Mouse (Mus musculus) CH12.LX (cell line): ENCODE measurements around the gene Lemd2. TPM values are rescaled to one million over a fixed set of nuclear protein-coding genes. Genes with fewer than 3 reads are reported as not detected.

Source experiments
- DNase-seq: peaks from one replicate; pipeline ENCODE4 v3.0.0-alpha.2; 2013; ENCODE audit errors: extremely low read depth
- H3K27ac ChIP-seq: 2 replicates; pipeline ENCODE4 v1.5.1; 2012; ENCODE audit warnings: low read depth, mild to moderate bottlenecking, control low read depth, moderate library complexity; ENCODE audit not compliant: insufficient read depth
- H3K27me3 ChIP-seq: replicated peaks from 2 replicates; pipeline ENCODE3; 2012; ENCODE audit warnings: inconsistent platforms
- H3K36me3 ChIP-seq, 2 experiments: replicated peaks in 1 of 2; 2 replicates each; pipeline versions ENCODE3 to v1.6.1; 2012; ENCODE audit warnings: inconsistent platforms in 1 of 2, low read length in 1 of 2, mild to moderate bottlenecking in 1 of 2, mixed read lengths in 1 of 2, moderate library complexity in 1 of 2; ENCODE audit not compliant: control insufficient read depth in 1 of 2, insufficient read depth in 1 of 2
- H3K4me1 ChIP-seq, 2 experiments: 2 replicates each; pipeline ENCODE4 v1.6.1; 2012; ENCODE audit warnings: inconsistent platforms in 1 of 2, moderate library complexity in 1 of 2; ENCODE audit not compliant: insufficient read depth in 2 of 2, control insufficient read depth in 1 of 2
- H3K4me2 ChIP-seq: 2 replicates; pipeline ENCODE4 v1.6.1; 2012; ENCODE audit warnings: low read depth, mild to moderate bottlenecking, control low read depth; ENCODE audit not compliant: poor library complexity, insufficient read depth, severe bottlenecking
- H3K4me3 ChIP-seq, 3 experiments: fragments of 150-350 bp in 1 of 3; sonication (generic) in 1 of 3; replicated peaks in 1 of 3; 2 replicates each; pipeline versions ENCODE3 to v1.5.1; 2011 to 2012; ENCODE audit warnings: low read depth in 2 of 3, low read length in 2 of 3, mild to moderate bottlenecking in 2 of 3, moderate library complexity in 2 of 3, control low read depth in 1 of 3, improper control_type of control experiment in 1 of 3, inconsistent platforms in 1 of 3, mixed read lengths in 1 of 3; ENCODE audit not compliant: poor library complexity in 1 of 3
- H3K79me2 ChIP-seq: replicated peaks from 2 replicates; pipeline ENCODE4 v1.6.1; 2012; ENCODE audit warnings: mild to moderate bottlenecking, moderate library complexity; ENCODE audit not compliant: control insufficient read depth, poor library complexity, insufficient read depth, severe bottlenecking; ENCODE audit errors: extremely low read depth
- H3K9ac ChIP-seq: 2 replicates; pipeline ENCODE4 v1.6.1; 2012; ENCODE audit warnings: low read depth, mild to moderate bottlenecking, control low read depth, moderate library complexity; ENCODE audit not compliant: insufficient read depth
- H3K9me3 ChIP-seq: replicated peaks from 2 replicates; pipeline ENCODE3; 2012; ENCODE audit warnings: low read length, inconsistent platforms, mixed read lengths
- CHD1 ChIP-seq: IDR thresholded peaks from 2 replicates; pipeline ENCODE4 v1.6.1; 2012; ENCODE audit warnings: low read depth, low read length, improper control_type of control experiment, inconsistent platforms
- CHD2 ChIP-seq: IDR thresholded peaks from 2 replicates; pipeline ENCODE4 v1.6.1; 2011; ENCODE audit warnings: low read length, improper control_type of control experiment
- CTCF ChIP-seq, 2 experiments: IDR thresholded peaks in 1 of 2; conservative IDR thresholded peaks in 1 of 2; 2 replicates each; pipeline ENCODE4 v1.5.1; 2011 to 2012; ENCODE audit warnings: low read depth in 2 of 2, low read length in 2 of 2, improper control_type of control experiment in 1 of 2, inconsistent platforms in 1 of 2, mild to moderate bottlenecking in 1 of 2, moderate library complexity in 1 of 2
- ELF1 ChIP-seq: IDR thresholded peaks from 2 replicates; pipeline ENCODE4 v1.6.1; 2014; ENCODE audit warnings: low read depth, mild to moderate bottlenecking, inconsistent platforms, low read length, improper control_type of control experiment
- ETS1 ChIP-seq: conservative IDR thresholded peaks from 2 replicates; pipeline ENCODE4 v1.6.1; 2012; ENCODE audit warnings: low read depth, mild to moderate bottlenecking, inconsistent platforms, low read length, improper control_type of control experiment, moderate library complexity
- GABPA ChIP-seq: IDR thresholded peaks from 2 replicates; pipeline ENCODE4 v1.6.1; 2012; ENCODE audit warnings: low read depth, low read length, improper control_type of control experiment, inconsistent platforms; ENCODE audit not compliant: insufficient replicate concordance
- IRF4 ChIP-seq: IDR thresholded peaks from 2 replicates; pipeline ENCODE4 v1.6.1; 2014; ENCODE audit warnings: low read depth, mild to moderate bottlenecking, inconsistent platforms, low read length, improper control_type of control experiment
- JUND ChIP-seq: conservative IDR thresholded peaks from 2 replicates; pipeline ENCODE4 v1.6.1; 2011; ENCODE audit warnings: low read depth, low read length, improper control_type of control experiment
- KAT2A ChIP-seq: IDR thresholded peaks from 2 replicates; pipeline ENCODE4 v1.6.1; 2012; ENCODE audit warnings: low read length, improper control_type of control experiment, inconsistent platforms; ENCODE audit not compliant: insufficient replicate concordance
- MAFK ChIP-seq: IDR thresholded peaks from 2 replicates; pipeline ENCODE4 v1.6.1; 2011; ENCODE audit warnings: low read length, improper control_type of control experiment; ENCODE audit not compliant: insufficient replicate concordance
- MAX ChIP-seq: IDR thresholded peaks from 2 replicates; pipeline ENCODE4 v1.6.1; 2011; ENCODE audit warnings: low read length, improper control_type of control experiment
- MEF2A ChIP-seq: IDR thresholded peaks from 2 replicates; pipeline ENCODE4 v1.6.1; 2014; ENCODE audit warnings: low read depth, mild to moderate bottlenecking, inconsistent platforms, low read length, improper control_type of control experiment, borderline replicate concordance
- NELFE ChIP-seq: IDR thresholded peaks from 2 replicates; pipeline ENCODE4 v1.6.1; 2011; ENCODE audit warnings: low read depth, low read length, improper control_type of control experiment
- NRF1 ChIP-seq: IDR thresholded peaks from 2 replicates; pipeline ENCODE4 v1.6.1; 2014; ENCODE audit warnings: low read depth, mild to moderate bottlenecking, inconsistent platforms, low read length, improper control_type of control experiment, moderate library complexity
- POLR2AphosphoS2 ChIP-seq: IDR thresholded peaks from 2 replicates; pipeline ENCODE4 v1.6.1; 2011; ENCODE audit warnings: low read depth, low read length, improper control_type of control experiment
- RAD21 ChIP-seq: IDR thresholded peaks from 2 replicates; pipeline ENCODE4 v1.6.1; 2011; ENCODE audit warnings: low read depth, mild to moderate bottlenecking, low read length, improper control_type of control experiment, moderate library complexity
- RCOR1 ChIP-seq: conservative IDR thresholded peaks from 2 replicates; pipeline ENCODE4 v1.6.1; 2012; ENCODE audit warnings: low read depth, mild to moderate bottlenecking, inconsistent platforms, low read length, improper control_type of control experiment
- SMC3 ChIP-seq: IDR thresholded peaks from 2 replicates; pipeline ENCODE4 v1.6.1; 2011; ENCODE audit warnings: low read depth, low read length, improper control_type of control experiment
- TBP ChIP-seq: conservative IDR thresholded peaks from 2 replicates; pipeline ENCODE4 v1.6.1; 2011; ENCODE audit warnings: low read depth, low read length, improper control_type of control experiment
- UBTF ChIP-seq: IDR thresholded peaks from 2 replicates; pipeline ENCODE4 v1.6.1; 2012; ENCODE audit warnings: low read depth, mild to moderate bottlenecking, inconsistent platforms, low read length, improper control_type of control experiment, moderate library complexity
- USF1 ChIP-seq: IDR thresholded peaks from 2 replicates; pipeline ENCODE4 v1.6.1; 2014; ENCODE audit warnings: low read depth, mild to moderate bottlenecking, inconsistent platforms, low read length, improper control_type of control experiment
- USF2 ChIP-seq: conservative IDR thresholded peaks from 2 replicates; pipeline ENCODE4 v1.6.1; 2011; ENCODE audit warnings: low read depth, low read length, improper control_type of control experiment
- ZC3H11A ChIP-seq: IDR thresholded peaks from 2 replicates; pipeline ENCODE4 v1.6.1; 2012; ENCODE audit warnings: low read depth, mild to moderate bottlenecking, inconsistent platforms, low read length, improper control_type of control experiment
- ZKSCAN1 ChIP-seq: IDR thresholded peaks from 2 replicates; pipeline ENCODE4 v1.6.1; 2012; ENCODE audit warnings: low read depth, inconsistent platforms, low read length, improper control_type of control experiment, borderline replicate concordance
- dilution Hi-C: fragments of 300-500 bp; cut with MboI; formaldehyde crosslinking; loops from 2 replicates; pipeline ENCODE4 v1.14.3; 2020; ENCODE audit warnings: low sequenced_read_pairs; ENCODE audit not compliant: extremely low pct_unique_long_range_greater_than_20kb, extremely low pct_ligation_motif_present
- in situ Hi-C: fragments of 300-500 bp; cut with MboI; formaldehyde crosslinking; loops from 3 replicates; pipeline ENCODE4 v1.14.3; 2019; ENCODE audit warnings: low sequenced_read_pairs, low pct_ligation_motif_present, low pct_unique_long_range_greater_than_20kb, mixed read lengths
- polyA plus RNA-seq: library from polyadenylated mRNA; unstranded; fragments of >175 nt; gene quantifications from 2 replicates; pipeline ENCODE4 v1.2.1, GENCODE M21; 2012; ENCODE audit warnings: low read depth; ENCODE audit not compliant: insufficient read length
- total RNA-seq, 2 experiments: library from RNA; depleted of rRNA; stranded (reverse); fragments of 300-350 nt in 1 of 2; fragments of >200 nt in 1 of 2; gene quantifications; 2 replicates each; pipeline ENCODE4 v1.2.3; 2012 to 2014

The Lemd2 gene
- total and polyA plus RNA-seq, 3 experiments = 15.1 to 28.8 (median 18.4) TPM

DNA sequence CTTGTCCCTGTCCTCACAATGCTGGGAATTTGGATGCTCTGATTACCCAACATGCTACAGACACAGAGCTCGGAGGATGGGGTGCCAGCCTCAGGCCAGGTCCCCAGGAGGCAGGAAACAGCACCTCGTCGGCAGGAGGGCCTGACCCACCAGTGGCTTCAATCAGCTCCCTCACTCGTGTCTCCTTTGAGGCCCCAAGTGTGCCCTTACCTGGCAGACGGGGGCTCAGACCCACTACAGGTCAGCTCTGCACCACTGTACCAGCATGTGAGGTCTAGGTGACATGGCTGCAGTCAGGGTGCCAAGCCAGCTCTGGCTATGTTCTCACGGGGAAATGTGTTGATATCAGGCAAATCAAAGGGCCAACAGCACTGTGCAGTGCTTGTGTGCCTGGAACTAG lies 13.1 kb downstream of the Lemd2 start:
- no peak overlapping the region for H3K4me2 ChIP-seq
- H3K4me1 ChIP-seq = peaks cover 0 to 16% of the 10 kb centered on the region in 2 experiments; a peak in 2 of 4 replicates
- DNase-seq = no peak
- in situ Hi-C loops (loop anchor here (5.0 kb wide), 1 partner anchor 326 kb away; no protein-coding TSS in a partner anchor), dilution Hi-C loops (no loop called here)
- H3K27ac ChIP-seq = no peak overlapping the region
- no peak overlapping the region for H3K4me3 ChIP-seq
- no peak for TF ChIP-seq ZC3H11A
- no peak for TF ChIP-seq IRF4
- TF ChIP-seq GABPA = no peak
- no peak for TF ChIP-seq KAT2A
- TF ChIP-seq USF1 = no peak
- TF ChIP-seq CHD2 = no peak
- no peaks in the 10 kb centered on the region for H3K27me3 ChIP-seq
- no peak overlapping the region for H3K9ac ChIP-seq
- no peaks in the 10 kb centered on the region for H3K79me2 ChIP-seq
- peaks cover 59 to 74% of the 10 kb centered on the region in 2 experiments for H3K36me3 ChIP-seq
- no peaks in the 10 kb centered on the region for H3K9me3 ChIP-seq

DNA sequence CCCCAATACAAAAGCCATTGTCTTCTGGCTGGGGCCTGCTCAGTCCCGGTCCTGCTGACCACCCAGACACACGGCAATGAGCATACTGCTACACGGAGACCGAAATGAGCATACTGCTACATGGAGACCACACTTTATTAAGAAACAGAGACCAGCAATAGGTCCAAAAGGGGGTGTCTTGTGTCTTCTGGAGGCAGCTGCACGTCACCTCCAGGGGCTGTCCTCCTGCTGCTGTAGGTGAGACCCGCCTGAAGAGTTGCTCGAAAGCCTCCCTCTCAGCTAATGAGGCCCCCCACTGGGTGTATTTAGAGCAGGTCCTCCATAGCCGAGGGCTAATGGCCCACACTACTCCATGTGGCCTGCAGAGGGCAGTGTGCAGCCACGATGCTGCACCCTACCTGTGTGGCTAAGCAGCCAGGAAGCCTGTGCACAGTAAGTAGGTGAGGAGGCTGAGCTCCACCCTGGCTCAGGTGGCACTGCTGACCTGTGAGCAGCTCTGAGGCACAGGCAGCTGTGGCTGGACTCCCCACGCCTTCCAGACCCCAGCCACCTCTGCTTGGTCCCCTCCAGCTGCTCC lies 14.5 kb downstream of the Lemd2 start:
- no peak overlapping the region for H3K4me3 ChIP-seq
- H3K4me1 ChIP-seq = peaks cover 0 to 28% of the 10 kb centered on the region in 2 experiments; a peak in 2 of 4 replicates
- TF ChIP-seq ZC3H11A (peak; percentile 42), CTCF (conservative IDR thresholded peaks at IDR 0.05 in 1 of 2, IDR thresholded peaks at IDR 0.05 in 1 of 2; ENCODE audit: low read depth in 2 of 2, low read length in 2 of 2) (peak; percentile 84 to 97), RAD21 (peak; percentile 86), MAX (peak; percentile 33; the same call in 1 of the 2 replicates), SMC3 (peak; percentile 94), IRF4 (no peak), ZKSCAN1 (no peak), NRF1 (0 out of 2 replicates have a peak, but pooled peaks have one; percentile 27)
- dilution Hi-C loops (no loop called here), in situ Hi-C loops (loop anchor here (5.0 kb wide), 1 partner anchor 328 kb away; no protein-coding TSS in a partner anchor)
- H3K27me3 ChIP-seq = no peaks in the 10 kb centered on the region
- H3K9ac ChIP-seq = no peak overlapping the region
- no peak overlapping the region for H3K4me2 ChIP-seq
- no peaks in the 10 kb centered on the region for H3K79me2 ChIP-seq
- H3K36me3 ChIP-seq = peaks cover 46 to 59% of the 10 kb centered on the region in 2 experiments
- no peak for DNase-seq
- H3K27ac ChIP-seq = no peak overlapping the region
- H3K9me3 ChIP-seq = no peaks in the 10 kb centered on the region

DNA sequence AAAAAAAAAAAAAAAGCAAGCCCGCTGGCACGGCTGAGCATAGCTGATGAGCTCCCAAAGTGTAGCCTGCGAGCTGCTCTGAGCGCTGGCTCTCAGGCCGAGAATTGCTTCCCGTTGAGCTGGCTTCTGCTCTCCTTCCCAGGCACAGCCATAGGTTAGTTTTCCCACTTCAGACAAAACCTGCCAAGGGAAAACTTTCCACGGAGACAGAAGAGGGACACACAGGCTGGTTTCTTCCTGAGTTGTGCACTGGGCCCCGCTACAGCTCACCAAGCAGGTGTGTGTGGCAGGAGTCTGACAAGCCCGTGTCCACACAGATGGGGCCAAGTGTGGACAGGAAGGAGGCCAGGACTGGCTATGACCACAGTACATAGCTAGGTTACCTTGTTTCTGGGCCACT lies 15.4 kb downstream of the Lemd2 start:
- dilution Hi-C loops = no loop called here
- TF ChIP-seq RCOR1 (no peak), MAX (no peak), RAD21 (no peak), TBP (no peak), NRF1 (no peak), UBTF (no peak), ELF1 (no peak), CHD2 (no peak), NELFE (no peak), JUND (no peak), MEF2A (no peak), POLR2AphosphoS2 (no peak), USF2 (no peak), ETS1 (no peak), CHD1 (no peak), MAFK (no peak)

More for the DNA sequence above, 15.4 kb downstream of the Lemd2 start:
- no peak overlapping the region for H3K4me2 ChIP-seq
- H3K4me3 ChIP-seq = no peak overlapping the region
- H3K4me1 ChIP-seq = peaks cover 0 to 35% of the 10 kb centered on the region in 2 experiments; a peak in 2 of 4 replicates
- no peak overlapping the region for H3K9ac ChIP-seq
- in situ Hi-C loops = no loop called here
- H3K79me2 ChIP-seq = no peaks in the 10 kb centered on the region
- DNase-seq = no peak
- H3K27me3 ChIP-seq = no peaks in the 10 kb centered on the region
- no peak overlapping the region for H3K27ac ChIP-seq
- H3K9me3 ChIP-seq = no peaks in the 10 kb centered on the region
- H3K36me3 ChIP-seq = peaks cover 37 to 50% of the 10 kb centered on the region in 2 experiments
